Mouse (Mus musculus): ENCODE measurements around the gene Dst.

GRCm38 (mm10) chr1:34007379-34007778, 99.4 kb downstream of the Dst start:
- TF ChIP-seq SMC3 (IDR thresholded peaks at IDR 0.05; ENCODE audit: low read depth, low read length) (no peak), CTCF (conservative IDR thresholded peaks at IDR 0.05 in 1 of 2, IDR thresholded peaks at IDR 0.05 in 1 of 2; ENCODE audit: low read depth in 2 of 2, low read length in 2 of 2) (no peak), ZMIZ1 (IDR thresholded peaks at IDR 0.05; ENCODE audit: low read depth, low read length) (no peak), POLR2A (IDR thresholded peaks at IDR 0.05; ENCODE audit: low read depth, low read length) (no peak), TBP (conservative IDR thresholded peaks at IDR 0.05; ENCODE audit: low read depth, low read length) (no peak), NRF1 (IDR thresholded peaks at IDR 0.05; ENCODE audit: low read depth, low read length) (no peak), EP300 (IDR thresholded peaks at IDR 0.05; ENCODE audit: low read length) (no peak), ZKSCAN1 (IDR thresholded peaks at IDR 0.05; ENCODE audit: borderline replicate concordance, low read depth, low read length) (no peak)
